Mouse (Mus musculus) cerebellum, adult 2 months (tissue): ENCODE data around the gene Lig3. TPM values are rescaled to one million over a fixed set of nuclear protein-coding genes. Genes with fewer than 3 reads are reported as not detected.
"Not testable (repeated sequence)": the region's sequence is repeated elsewhere in the genome, so short reads cannot be mapped to it uniquely, and the experiment has no call there.

ENCODE experiments used
- DNase-seq, 2 experiments: peaks; one replicate each; pipeline ENCODE4 v3.0.0; 2021
- H3K27ac ChIP-seq: fragments of 200-500 bp; 2 replicates; pipeline ENCODE4 v1.5.1; 2012; ENCODE audit warnings: low read length, control low read depth, inconsistent platforms; ENCODE audit not compliant: insufficient read depth
- H3K27me3 ChIP-seq: fragments of 200-500 bp; 2 replicates; pipeline ENCODE4 v1.6.1; 2012; ENCODE audit warnings: inconsistent platforms, mild to moderate bottlenecking, low read length, moderate library complexity; ENCODE audit not compliant: control insufficient read depth, insufficient read depth
- H3K4me1 ChIP-seq: fragments of 200-500 bp; 2 replicates; pipeline ENCODE4 v1.6.1; 2011; ENCODE audit warnings: low read length; ENCODE audit not compliant: control insufficient read depth, insufficient read depth
- H3K4me3 ChIP-seq: fragments of 200-500 bp; replicated peaks from 2 replicates; pipeline ENCODE3; 2011; ENCODE audit warnings: mild to moderate bottlenecking, low read depth, low read length, control low read depth; ENCODE audit not compliant: insufficient read depth
- CTCF ChIP-seq: fragments of 200-500 bp; IDR thresholded peaks from 2 replicates; pipeline ENCODE4 v1.5.1; 2011; ENCODE audit warnings: low read depth, mild to moderate bottlenecking, control low read depth, low read length, moderate library complexity, borderline replicate concordance; ENCODE audit not compliant: insufficient read depth
- POLR2A ChIP-seq: fragments of 200-500 bp; IDR thresholded peaks from 2 replicates; pipeline ENCODE4 v1.6.1; 2011; ENCODE audit warnings: low read length, control low read depth, borderline replicate concordance; ENCODE audit not compliant: insufficient read depth
- WGBS: fragments of 180-500 bp; shearing (Covaris S2); methylation state at CpG from one replicate; pipeline ENCODE4 v1.1.7; 2018; 5-methylcytosine and 5-hydroxymethylcytosine counted together
- polyA plus RNA-seq: library from polyadenylated mRNA; depleted of rRNA; stranded (reverse); fragments of >200 nt; gene quantifications from 2 replicates; pipeline ENCODE4 v1.2.3, GENCODE M21; 2012

Gene Lig3
- polyA plus RNA-seq, 1 experiment: 27.6 TPM

GRCm38 (mm10) chr11:82833929-82834328 is 53.0 kb downstream of the Lig3 start:
- Histone ChIP-seq H3K4me3 (no peak overlapping the region), H3K27ac (no peak overlapping the region), H3K4me1 (0 out of 2 replicates have a peak, but pooled peaks cover 2% of the 10 kb centered on the region), H3K27me3 (no peaks in the 10 kb centered on the region)
- no peak for DNase-seq
- 93% methylated on average over 8 of the region's 8 CpGs for WGBS
- no peak for TF ChIP-seq CTCF
- no peak for TF ChIP-seq POLR2A

- 87% methylated on average over 7 of the region's 7 CpGs for WGBS
- not testable (repeated sequence) for H3K4me3 ChIP-seq, H3K4me1 ChIP-seq, H3K27ac ChIP-seq, H3K27me3 ChIP-seq, DNase-seq
These were observed 53.5 kb downstream of the Lig3 start for GRCm38 (mm10) chr11:82834359-82834758.

GRCm38 (mm10) chr11:82835616-82836432 is 54.9 kb downstream of the Lig3 start:
- Histone ChIP-seq H3K27ac (no peak overlapping the region), H3K4me3 (no peak overlapping the region), H3K4me1 (0 out of 2 replicates have a peak, but pooled peaks cover 2% of the 10 kb centered on the region), H3K27me3 (no peaks in the 10 kb centered on the region)
- 81% methylated on average over 11 of the region's 11 CpGs for WGBS
- TF ChIP-seq CTCF: no peak
- no peak for DNase-seq

- no peaks in the 10 kb centered on the region for H3K27me3 ChIP-seq
- H3K4me3 ChIP-seq: no peak overlapping the region
- no peak for TF ChIP-seq POLR2A
- TF ChIP-seq CTCF: no peak
- WGBS: 30% methylated on average over 7 of the region's 7 CpGs
- 0 out of 2 replicates have a peak, but pooled peaks cover 2% of the 10 kb centered on the region for H3K4me1 ChIP-seq
- no peak for DNase-seq
- H3K27ac ChIP-seq: no peak overlapping the region
These were observed 56.3 kb downstream of the Lig3 start for GRCm38 (mm10) chr11:82837192-82837591.

- no peak overlapping the region for H3K27ac ChIP-seq
- H3K4me1 ChIP-seq: 0 out of 2 replicates have a peak, but pooled peaks cover 2% of the 10 kb centered on the region
- no peaks in the 10 kb centered on the region for H3K27me3 ChIP-seq
- TF ChIP-seq CTCF: no peak
- no peak for TF ChIP-seq POLR2A
- 28% methylated on average over 7 of the region's 7 CpGs for WGBS
- H3K4me3 ChIP-seq: no peak overlapping the region
- DNase-seq: no peak
These were observed 56.9 kb downstream of the Lig3 start for GRCm38 (mm10) chr11:82837848-82838247.

GRCm38 (mm10) chr11:82838511-82838910 is 57.6 kb downstream of the Lig3 start:
- H3K27me3 ChIP-seq: no peaks in the 10 kb centered on the region
- H3K27ac ChIP-seq: no peak overlapping the region
- no peak for DNase-seq
- 0 out of 2 replicates have a peak, but pooled peaks cover 2% of the 10 kb centered on the region for H3K4me1 ChIP-seq
- 16% methylated on average over 5 of the region's 5 CpGs for WGBS
- H3K4me3 ChIP-seq: no peak overlapping the region
- TF ChIP-seq POLR2A (no peak), CTCF (no peak)

GRCm38 (mm10) chr11:82844771-82845414 is 64.0 kb downstream of the Lig3 start:
- Histone ChIP-seq H3K27me3 (no peaks in the 10 kb centered on the region), H3K4me3 (no peak overlapping the region), H3K4me1 (no peaks in the 10 kb centered on the region), H3K27ac (peak overlapping the region; percentile 36; the same call in 1 of the 2 replicates)
- no peak for DNase-seq
- WGBS: 69% methylated on average over 11 of the region's 11 CpGs
- no peak for TF ChIP-seq POLR2A
- TF ChIP-seq CTCF: no peak
